Mouse (Mus musculus): Measurements from ENCODE around the gene Rasgrp1. TPM values are rescaled to one million over a fixed set of nuclear protein-coding genes. Genes with fewer than 3 reads are reported as not detected.

Gene Rasgrp1
- 266 TPM for total RNA-seq (2023)

GRCm38 (mm10) chr2:117342547-117343239 is at the start of gene Rasgrp1:
TSS of gene Rasgrp1 (minus strand) at chr2:117343001.

GRCm38 (mm10) chr2:117249255-117250000 is 93.4 kb downstream of the Rasgrp1 start, which contains the start of gene Fam98b:
TSS of gene Fam98b (plus strand) at chr2:117249739.

Other genes starting within 250 kb of the Rasgrp1 start
- gene Spred1, start 221.6 kb downstream of the Rasgrp1 start, total RNA-seq (2023) = 7.4 TPM
- gene Fam98b, start 93.3 kb downstream of the Rasgrp1 start, total RNA-seq (2023) = 26.7 TPM